ENCODE assay signal across 9 mouse cellular contexts in genomic region chr9:32405191-32405925, GRCm38 (mm10). TPM values are rescaled to one million over a fixed set of nuclear protein-coding genes. Genes with fewer than 3 reads are reported as not detected.
A peak's percentile ranks its signal among the peaks of the same experiment; 100 is the strongest.
DNase-seq lines count a peak whose midpoint lies in the region; ATAC-seq and TF ChIP-seq lines count a peak whose summit lies in the region.
"Had no signal": no experiment of that assay in that cellular context is flagged by ENCODE, and none has a peak within 500 bp of the region (broad histone marks: within the 10 kb centered on the region; RNA-seq: fewer than 3 reads in every experiment).

No protein-coding gene starts in this region.

- H3K9me3 ChIP-seq in kidney, embryonic 16.5 days (ENCODE audit: low read length): no peaks in the 10 kb centered on the region
- H3K9me3 ChIP-seq in liver, embryonic 13.5 days (replicated peaks): no peaks in the 10 kb centered on the region
- H3K9me3 ChIP-seq in neural tube, embryonic 14.5 days (ENCODE audit: control insufficient read depth, low read length): no peaks in the 10 kb centered on the region

- H3K4me3 ChIP-seq in C2C12 (ENCODE audit: insufficient read depth, poor library complexity, severe bottlenecking): no peak overlapping the region
- no peak overlapping the region for H3K4me3 ChIP-seq in kidney, embryonic 16.5 days (ENCODE audit: low read length)
- H3K4me3 ChIP-seq in liver, embryonic 13.5 days (replicated peaks): no peak overlapping the region
- H3K4me3 ChIP-seq in neural tube, embryonic 14.5 days (ENCODE audit: low read depth, low read length): no peak overlapping the region

- H3K79me3 ChIP-seq in C2C12 (ENCODE audit: low read depth): no peaks in the 10 kb centered on the region

- no peak overlapping the region for H3K9ac ChIP-seq in kidney, embryonic 16.5 days (replicated peaks; ENCODE audit: low read length)
- H3K9ac ChIP-seq in liver, embryonic 13.5 days: no peak overlapping the region
- no peak overlapping the region for H3K9ac ChIP-seq in neural tube, embryonic 14.5 days (replicated peaks; ENCODE audit: low read depth, low read length)

- TF ChIP-seq CTCF in C2C12 (IDR thresholded peaks at IDR 0.05; ENCODE audit: control insufficient read depth, insufficient read depth, insufficient read length): peak; percentile 57

- no peak overlapping the region for H3K4me2 ChIP-seq in kidney, embryonic 16.5 days (replicated peaks; ENCODE audit: low read depth, low read length)
- no peak overlapping the region for H3K4me2 ChIP-seq in liver, embryonic 13.5 days
- H3K4me2 ChIP-seq in neural tube, embryonic 14.5 days (ENCODE audit: low read depth, low read length): no peak overlapping the region

- 32% methylated on average over 11 of the region's 11 CpGs for WGBS in kidney, embryonic 16.5 days
- WGBS in liver, embryonic 13.5 days (ENCODE audit: insufficient replicate concordance): 36% methylated on average over 11 of the region's 11 CpGs
- 38% methylated on average over 11 of the region's 11 CpGs for WGBS in neural tube, embryonic 14.5 days

- peaks cover 40% of the 10 kb centered on the region for H3K27me3 ChIP-seq in C2C12 (ENCODE audit: control insufficient read depth, insufficient read depth, insufficient read length)
- 0 out of 2 replicates have a peak, but pooled peaks cover 4% of the 10 kb centered on the region for H3K27me3 ChIP-seq in kidney, embryonic 16.5 days (ENCODE audit: insufficient read depth, low read length)
- peaks cover 33% of the 10 kb centered on the region for H3K27me3 ChIP-seq in liver, embryonic 13.5 days
- H3K27me3 ChIP-seq in neural tube, embryonic 14.5 days (ENCODE audit: control insufficient read depth, insufficient read depth, low read length): 0 out of 2 replicates have a peak, but pooled peaks cover 4% of the 10 kb centered on the region

- no peaks in the 10 kb centered on the region for H3K36me3 ChIP-seq in C2C12 (ENCODE audit: control insufficient read depth, insufficient read depth)
- H3K36me3 ChIP-seq in kidney, embryonic 16.5 days (ENCODE audit: insufficient read depth, low read length): no peaks in the 10 kb centered on the region
- no peaks in the 10 kb centered on the region for H3K36me3 ChIP-seq in liver, embryonic 13.5 days
- H3K36me3 ChIP-seq in neural tube, embryonic 14.5 days (ENCODE audit: control insufficient read depth, insufficient read depth, low read length): no peaks in the 10 kb centered on the region

- no peaks in the 10 kb centered on the region for H3K79me2 ChIP-seq in C2C12 (ENCODE audit: control insufficient read depth, insufficient read depth)

- peak; percentile 58 for ATAC-seq in common myeloid progenitor, adult 5-6 weeks (replicated peaks; ENCODE audit: low read depth, poor library complexity, severe bottlenecking)
- 0 out of 2 replicates have a peak, but pooled peaks have one; percentile 37 for ATAC-seq in kidney, embryonic 16.5 days (ENCODE audit: low FRiP score, low TSS enrichment)
- no peak for ATAC-seq in liver, embryonic 13.5 days (ENCODE audit: low read depth)
- peak; percentile 84 for ATAC-seq in neural tube, embryonic 14.5 days (ENCODE audit: low read depth)

- peak; percentile 83 for DNase-seq in R1 (ENCODE audit: low read depth, low spot score)
- peak; percentile 26 for DNase-seq in gastrocnemius, postnatal 14 days
- DNase-seq in liver, embryonic 13.5 days: peak; percentile 9
- DNase-seq in thymus, postnatal 36 days: peak; percentile 49 to 55

- peaks cover 35% of the 10 kb centered on the region for H3K4me1 ChIP-seq in kidney, embryonic 16.5 days (ENCODE audit: insufficient read depth, low read length)
- peaks cover 17% of the 10 kb centered on the region for H3K4me1 ChIP-seq in liver, embryonic 13.5 days (replicated peaks)
- 0 out of 2 replicates have a peak, but pooled peaks cover 2% of the 10 kb centered on the region for H3K4me1 ChIP-seq in neural tube, embryonic 14.5 days (ENCODE audit: control insufficient read depth, insufficient read depth, low read length)

- H3K27ac ChIP-seq in kidney, embryonic 16.5 days (ENCODE audit: low read length): no peak overlapping the region; the same call in 1 of the 2 replicates
- H3K27ac ChIP-seq in liver, embryonic 13.5 days: no peak overlapping the region
- no peak overlapping the region for H3K27ac ChIP-seq in neural tube, embryonic 14.5 days (ENCODE audit: low read depth, low read length)

- intact Hi-C loops in gastrocnemius, postnatal 14 days (cut with DNase I; ENCODE audit: low total_unique reads): loop anchor here (5.0 to 10.0 kb wide), 4 partner anchors 149 to 839 kb away; no protein-coding TSS in a partner anchor

- no peak overlapping the region for H3ac ChIP-seq in C2C12 (ENCODE audit: control insufficient read depth, insufficient read length, low read depth)

TF ChIP-seq in C2C12, 6 proteins besides CTCF, POLR2A, EP300 and RAD21:
- TF ChIP-seq FOSL1 (IDR thresholded peaks at IDR 0.05; ENCODE audit: insufficient read depth, low read length, poor library complexity, severe bottlenecking) (no peak), CEBPB (IDR thresholded peaks at IDR 0.05; ENCODE audit: low read depth) (no peak), MYOD1 (IDR thresholded peaks at IDR 0.05; ENCODE audit: control insufficient read depth, insufficient read length, low read depth) (no peak), MAX (IDR thresholded peaks at IDR 0.05) (no peak), USF1 (IDR thresholded peaks at IDR 0.05; ENCODE audit: low read depth) (no peak), MYOG (IDR thresholded peaks at IDR 0.05; ENCODE audit: control insufficient read depth, extremely low read depth, insufficient read length) (no peak)

RNA-seq across cellular contexts. Expression of gene Kcnj1, which starts 33.1 kb away (rescaled TPM):
- polyA plus RNA-seq in C2C12 (2012; fragmentation: generic; extraction: Trizol): not detected
- total RNA-seq in common myeloid progenitor, adult 5-6 weeks (2017): 0.82 TPM in 1 of 2 replicates, not detected in the other
- total RNA-seq in gastrocnemius, postnatal 14 days (2021): not detected
- polyA plus RNA-seq in kidney, embryonic 16.5 days (2015; fragmentation: Nextera tagmentation; extraction: Ambion mirVana): 18.8 and 19.2 TPM in 2 replicates
- not detected in 2 replicates for polyA plus RNA-seq in liver, embryonic 13.5 days (2015; fragmentation: Nextera tagmentation; extraction: Ambion mirVana)
- not detected in 2 replicates for polyA plus RNA-seq in neural tube, embryonic 14.5 days (2014; fragmentation: Nextera tagmentation; extraction: Ambion mirVana)
- polyA plus RNA-seq: heart, embryonic 14.5 days had no signal

Comparison
In these comparisons a context has a peak if more than half of its experiments do, and no peak if none do; other contexts are left out.
1. DNase-seq: peak in every context shown above with its lines; median percentile 83 in R1; 52 in thymus, postnatal 36 days; 26 in gastrocnemius, postnatal 14 days; 9 in liver, embryonic 13.5 days.
2. RNA of gene Kcnj1, which starts 33.1 kb away (polyA plus RNA-seq): 18.8 to 19.2 TPM in kidney, embryonic 16.5 days; not detected in neural tube, embryonic 14.5 days, not detected in C2C12 (single experiment) and not detected in liver, embryonic 13.5 days; every median in the first group is over 10 times any median in the second.